Mouse (Mus musculus): ENCODE data around the gene Mapk8ip2. TPM values are rescaled to one million over a fixed set of nuclear protein-coding genes. Genes with fewer than 3 reads are reported as not detected.
A peak's percentile ranks its signal among the peaks of the same experiment; 100 is the strongest.

The Mapk8ip2 gene
- polyA plus RNA-seq, 1 experiment, result not detected

DNA sequence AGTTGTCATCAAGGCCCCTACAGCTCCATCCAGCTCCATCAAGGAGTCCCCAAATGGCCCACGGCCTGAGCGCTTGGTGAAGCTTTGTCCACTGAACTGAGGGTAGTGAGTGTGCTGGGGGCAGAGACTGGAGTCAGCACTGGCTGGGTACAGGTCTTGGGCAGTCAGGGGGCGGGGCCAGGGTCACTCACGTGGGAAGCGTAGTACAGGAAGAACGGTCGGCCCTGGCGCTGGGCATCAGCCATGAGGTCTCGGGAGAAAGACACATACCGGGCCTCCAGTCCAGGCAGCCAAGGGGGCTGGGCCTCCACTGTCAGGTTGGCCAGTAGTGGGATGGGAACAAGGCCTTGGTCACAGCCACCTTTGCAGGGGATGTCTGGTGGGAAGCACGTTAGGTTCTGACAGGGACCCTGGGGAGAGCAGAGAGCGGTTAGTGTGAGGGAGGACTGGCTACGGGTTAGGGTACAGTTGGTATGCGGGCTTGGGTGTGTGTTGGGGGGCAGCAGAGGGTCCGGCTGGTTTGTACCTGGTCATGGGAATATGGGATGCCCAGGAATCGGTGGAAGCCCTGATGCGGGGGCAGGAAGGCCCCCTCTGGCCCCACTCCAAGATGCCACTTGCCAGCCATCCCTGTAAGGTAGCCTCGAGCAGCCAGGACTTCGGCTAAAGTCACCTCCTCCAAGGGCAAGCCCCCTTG is 21.0 kb downstream of the Mapk8ip2 start:
- Histone ChIP-seq H3ac (ENCODE audit: control insufficient read depth, insufficient read length, low read depth) (no peak overlapping the region), H3K79me3 (ENCODE audit: low read depth) (no peaks in the 10 kb centered on the region), H3K27me3 (ENCODE audit: control insufficient read depth, insufficient read depth, insufficient read length) (no peaks in the 10 kb centered on the region), H3K36me3 (ENCODE audit: control insufficient read depth, insufficient read depth) (no peaks in the 10 kb centered on the region), H3K79me2 (ENCODE audit: control insufficient read depth, insufficient read depth) (no peaks in the 10 kb centered on the region), H3K4me3 (ENCODE audit: insufficient read depth, poor library complexity, severe bottlenecking) (no peak overlapping the region)
- TF ChIP-seq FOSL1 (IDR thresholded peaks at IDR 0.05; ENCODE audit: insufficient read depth, low read length, poor library complexity, severe bottlenecking) (no peak), MYOG (IDR thresholded peaks at IDR 0.05; ENCODE audit: control insufficient read depth, extremely low read depth, insufficient read length) (no peak), CTCF (IDR thresholded peaks at IDR 0.05; ENCODE audit: control insufficient read depth, insufficient read depth, insufficient read length) (no peak), USF1 (IDR thresholded peaks at IDR 0.05; ENCODE audit: low read depth) (no peak), MYOD1 (IDR thresholded peaks at IDR 0.05; ENCODE audit: control insufficient read depth, insufficient read length, low read depth) (no peak), CEBPB (IDR thresholded peaks at IDR 0.05; ENCODE audit: low read depth) (no peak), MAX (IDR thresholded peaks at IDR 0.05) (no peak)

DNA sequence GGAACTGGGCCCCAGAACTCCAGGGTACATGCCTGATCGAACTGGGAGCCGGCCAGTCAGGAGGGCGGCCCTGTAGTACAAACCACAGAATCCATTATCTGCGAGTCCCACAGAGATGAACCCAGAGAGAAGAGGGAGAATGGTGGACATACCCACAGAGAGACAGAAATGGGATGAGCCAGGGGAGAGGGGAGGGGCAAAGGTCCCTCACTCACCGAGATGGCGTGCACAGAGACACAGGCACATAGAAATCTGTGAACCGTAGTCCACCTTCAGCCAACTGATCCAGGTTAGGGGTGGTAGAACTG is 21.5 kb downstream of the Mapk8ip2 start:
- no peaks in the 10 kb centered on the region for H3K79me2 ChIP-seq (ENCODE audit: control insufficient read depth, insufficient read depth)
- H3K36me3 ChIP-seq (ENCODE audit: control insufficient read depth, insufficient read depth), result no peaks in the 10 kb centered on the region
- no peaks in the 10 kb centered on the region for H3K27me3 ChIP-seq (ENCODE audit: control insufficient read depth, insufficient read depth, insufficient read length)
- TF ChIP-seq MAX (IDR thresholded peaks at IDR 0.05), result no peak
- no peak for TF ChIP-seq MYOD1 (IDR thresholded peaks at IDR 0.05; ENCODE audit: control insufficient read depth, insufficient read length, low read depth)
- TF ChIP-seq CTCF (IDR thresholded peaks at IDR 0.05; ENCODE audit: control insufficient read depth, insufficient read depth, insufficient read length), result no peak
- no peak for TF ChIP-seq USF1 (IDR thresholded peaks at IDR 0.05; ENCODE audit: low read depth)
- no peak for TF ChIP-seq FOSL1 (IDR thresholded peaks at IDR 0.05; ENCODE audit: insufficient read depth, low read length, poor library complexity, severe bottlenecking)
- no peaks in the 10 kb centered on the region for H3K79me3 ChIP-seq (ENCODE audit: low read depth)
- peak overlapping the region; percentile 45 for H3K4me3 ChIP-seq (ENCODE audit: insufficient read depth, poor library complexity, severe bottlenecking)
- H3ac ChIP-seq (ENCODE audit: control insufficient read depth, insufficient read length, low read depth), result no peak overlapping the region

DNA sequence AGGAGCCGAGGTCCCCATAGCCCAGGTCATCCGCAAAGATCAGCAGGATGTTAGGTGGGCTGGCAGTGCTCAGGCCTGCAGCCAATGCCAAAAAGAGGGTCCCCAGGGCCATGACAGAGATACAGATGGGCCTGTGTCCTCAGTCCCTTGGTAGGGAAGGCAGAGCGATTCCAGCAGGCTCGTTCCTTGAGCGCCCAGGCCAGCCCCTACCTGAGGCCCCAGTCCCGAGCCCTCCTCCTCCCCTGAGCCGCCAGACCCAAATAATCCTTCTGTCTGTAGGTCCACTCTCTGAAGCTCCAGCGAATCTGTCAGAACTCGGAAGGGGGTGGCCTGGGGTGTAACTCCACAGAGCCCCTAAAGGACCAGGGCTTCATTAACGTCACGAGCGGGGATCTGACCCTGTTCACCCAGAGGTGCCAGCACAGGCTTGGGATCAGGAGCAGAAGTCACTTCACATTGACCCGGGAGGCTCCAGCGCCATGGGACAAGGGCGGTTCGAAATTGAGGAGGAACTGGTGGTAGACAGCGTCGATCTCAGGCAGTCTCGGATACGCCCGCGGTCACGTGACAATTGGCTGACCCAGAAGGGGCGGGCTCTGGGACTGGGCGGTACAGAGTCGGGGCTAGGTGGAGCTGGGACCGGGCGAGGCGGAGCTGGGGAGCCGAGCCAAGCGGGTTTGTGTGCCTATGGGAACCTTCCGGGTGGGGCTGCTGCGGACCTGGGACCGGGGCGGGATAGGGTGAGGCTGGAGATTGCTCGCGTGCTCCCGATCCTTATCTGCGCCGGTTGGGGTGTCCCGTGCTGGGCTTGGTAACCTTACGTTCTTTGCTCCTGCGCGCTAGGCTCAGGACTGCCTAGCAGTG is 22.1 kb downstream of the Mapk8ip2 start:
- TF ChIP-seq USF1 (IDR thresholded peaks at IDR 0.05; ENCODE audit: low read depth) (peak; percentile 98), MYOD1 (IDR thresholded peaks at IDR 0.05; ENCODE audit: control insufficient read depth, insufficient read length, low read depth) (no peak), MAX (IDR thresholded peaks at IDR 0.05) (peak; percentile 47)
- Histone ChIP-seq H3ac (ENCODE audit: control insufficient read depth, insufficient read length, low read depth) (peak overlapping the region; percentile 56), H3K36me3 (ENCODE audit: control insufficient read depth, insufficient read depth) (no peaks in the 10 kb centered on the region), H3K79me3 (ENCODE audit: low read depth) (no peaks in the 10 kb centered on the region), H3K79me2 (ENCODE audit: control insufficient read depth, insufficient read depth) (no peaks in the 10 kb centered on the region), H3K27me3 (ENCODE audit: control insufficient read depth, insufficient read depth, insufficient read length) (no peaks in the 10 kb centered on the region), H3K4me3 (ENCODE audit: insufficient read depth, poor library complexity, severe bottlenecking) (peak overlapping the region; percentile 45)

DNA sequence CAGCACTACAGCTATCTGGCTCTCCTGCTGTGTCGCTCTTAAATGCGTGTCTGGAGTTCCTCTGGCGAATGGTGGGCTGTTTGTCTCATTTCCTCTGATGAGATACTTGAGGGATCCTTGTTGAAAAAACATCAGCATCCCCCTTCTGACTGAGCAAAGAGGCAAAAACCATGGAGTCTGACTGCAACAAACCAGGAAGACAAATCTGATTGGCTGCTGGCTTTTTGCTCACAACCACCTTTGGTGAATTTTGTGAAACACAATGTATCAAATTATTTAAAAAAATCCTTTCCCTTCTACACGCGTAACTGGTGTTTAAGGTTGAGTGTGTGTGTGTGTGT is 22.7 kb downstream of the Mapk8ip2 start:
- Histone ChIP-seq H3K79me3 (ENCODE audit: low read depth) (no peaks in the 10 kb centered on the region), H3K27me3 (ENCODE audit: control insufficient read depth, insufficient read depth, insufficient read length) (no peaks in the 10 kb centered on the region), H3ac (ENCODE audit: control insufficient read depth, insufficient read length, low read depth) (peak overlapping the region; percentile 46), H3K36me3 (ENCODE audit: control insufficient read depth, insufficient read depth) (no peaks in the 10 kb centered on the region), H3K79me2 (ENCODE audit: control insufficient read depth, insufficient read depth) (no peaks in the 10 kb centered on the region), H3K4me3 (ENCODE audit: insufficient read depth, poor library complexity, severe bottlenecking) (peak overlapping the region; percentile 45)
- no peak for TF ChIP-seq MYOG (IDR thresholded peaks at IDR 0.05; ENCODE audit: control insufficient read depth, extremely low read depth, insufficient read length)
- TF ChIP-seq MAX (IDR thresholded peaks at IDR 0.05), result peak; percentile 0

DNA sequence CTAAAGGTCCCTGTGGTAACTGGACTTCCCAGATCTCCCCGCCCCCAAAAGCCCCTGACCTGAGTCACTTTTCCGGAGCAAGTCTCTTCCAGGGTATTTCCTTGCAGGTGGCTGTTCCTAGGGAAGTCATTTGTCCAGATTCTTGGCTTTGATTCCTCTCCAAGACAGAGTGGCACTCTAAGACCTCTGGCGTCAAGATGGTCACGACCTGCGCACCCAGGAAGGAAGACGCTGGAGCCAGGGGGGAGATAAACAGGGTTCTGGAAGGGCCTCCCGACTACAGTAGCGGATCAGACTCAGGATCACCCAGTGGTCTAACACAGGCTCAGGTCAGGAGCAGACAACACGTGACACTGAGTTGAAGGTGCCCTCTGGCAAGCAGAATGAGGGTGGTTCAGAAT is 23.4 kb downstream of the Mapk8ip2 start, which contains the start of gene Arsa:
Gene Arsa, minus strand, starts transcription at position 335 of the 401 bp plus-strand sequence.
- Histone ChIP-seq H3K27me3 (ENCODE audit: control insufficient read depth, insufficient read depth, insufficient read length) (no peaks in the 10 kb centered on the region), H3K36me3 (ENCODE audit: control insufficient read depth, insufficient read depth) (no peaks in the 10 kb centered on the region), H3K4me3 (ENCODE audit: insufficient read depth, poor library complexity, severe bottlenecking) (peak within 1 kb of the TSS; percentile 45), H3ac (ENCODE audit: control insufficient read depth, insufficient read length, low read depth) (peak within 1 kb of the TSS; percentile 46), H3K79me2 (ENCODE audit: control insufficient read depth, insufficient read depth) (no peaks in the 10 kb centered on the region), H3K79me3 (ENCODE audit: low read depth) (no peaks in the 10 kb centered on the region)
- no peak for TF ChIP-seq MAX (IDR thresholded peaks at IDR 0.05)

DNA sequence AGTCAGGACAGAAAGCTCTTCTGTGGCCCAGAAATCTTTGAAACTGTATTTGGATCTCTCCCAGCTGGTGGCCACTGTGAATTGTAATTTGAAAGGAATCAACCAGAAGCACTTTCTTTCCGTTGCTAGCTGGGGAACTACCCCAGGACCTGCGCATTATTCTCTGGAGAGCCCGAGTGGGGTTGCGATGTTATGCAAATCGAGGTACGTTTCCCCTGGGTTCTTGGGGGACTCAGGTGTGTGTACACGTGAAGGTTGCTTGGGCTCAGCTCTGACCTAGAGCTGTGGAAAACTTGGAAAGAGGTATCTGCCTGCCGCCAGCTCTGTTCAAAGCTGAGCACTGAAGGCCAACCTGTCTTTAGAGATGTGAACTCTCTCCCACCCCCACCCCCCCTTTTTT is 24.1 kb downstream of the Mapk8ip2 start:
- Histone ChIP-seq H3K4me3 (ENCODE audit: insufficient read depth, poor library complexity, severe bottlenecking) (no peak overlapping the region), H3ac (ENCODE audit: control insufficient read depth, insufficient read length, low read depth) (no peak overlapping the region), H3K79me3 (ENCODE audit: low read depth) (no peaks in the 10 kb centered on the region), H3K36me3 (ENCODE audit: control insufficient read depth, insufficient read depth) (no peaks in the 10 kb centered on the region), H3K27me3 (ENCODE audit: control insufficient read depth, insufficient read depth, insufficient read length) (no peaks in the 10 kb centered on the region), H3K79me2 (ENCODE audit: control insufficient read depth, insufficient read depth) (no peaks in the 10 kb centered on the region)
- no peak for TF ChIP-seq MYOD1 (IDR thresholded peaks at IDR 0.05; ENCODE audit: control insufficient read depth, insufficient read length, low read depth)
- TF ChIP-seq CTCF (IDR thresholded peaks at IDR 0.05; ENCODE audit: control insufficient read depth, insufficient read depth, insufficient read length), result no peak
- no peak for TF ChIP-seq CEBPB (IDR thresholded peaks at IDR 0.05; ENCODE audit: low read depth)
- no peak for TF ChIP-seq MYOG (IDR thresholded peaks at IDR 0.05; ENCODE audit: control insufficient read depth, extremely low read depth, insufficient read length)
- no peak for TF ChIP-seq FOSL1 (IDR thresholded peaks at IDR 0.05; ENCODE audit: insufficient read depth, low read length, poor library complexity, severe bottlenecking)
- TF ChIP-seq USF1 (IDR thresholded peaks at IDR 0.05; ENCODE audit: low read depth), result no peak
- no peak for TF ChIP-seq MAX (IDR thresholded peaks at IDR 0.05)

Data from C2C12 (cell line).